9 mouse cellular contexts compared by ENCODE assay signal in genomic region chr5:113079783-113080182, GRCm38 (mm10). TPM values are rescaled to one million over a fixed set of nuclear protein-coding genes. Genes with fewer than 3 reads are reported as not detected.
A peak's percentile ranks its signal among the peaks of the same experiment; 100 is the strongest.
DNase-seq lines count a peak whose midpoint lies in the region; ATAC-seq and TF ChIP-seq lines count a peak whose summit lies in the region.
"Had no signal": no experiment of that assay in that cellular context is flagged by ENCODE, and none has a peak within 500 bp of the region (broad histone marks: within the 10 kb centered on the region; RNA-seq: fewer than 3 reads in every experiment).

No protein-coding gene starts in this region.

- H3K9me3 ChIP-seq in midbrain, embryonic 10.5 days (replicated peaks): no peaks in the 10 kb centered on the region
- H3K9me3 ChIP-seq in midbrain, embryonic 16.5 days (replicated peaks; ENCODE audit: control insufficient read depth, low read length, poor library complexity, severe bottlenecking): no peaks in the 10 kb centered on the region
- H3K9me3 ChIP-seq in forebrain, embryonic 12.5 days: no peaks in the 10 kb centered on the region
- H3K9me3 ChIP-seq in intestine, postnatal 0 days (ENCODE audit: control insufficient read depth): no peaks in the 10 kb centered on the region
- no peaks in the 10 kb centered on the region for H3K9me3 ChIP-seq in neural tube, embryonic 12.5 days

- H3K4me1 ChIP-seq in midbrain, embryonic 10.5 days: peaks cover 11% of the 10 kb centered on the region
- H3K4me1 ChIP-seq in midbrain, embryonic 16.5 days (ENCODE audit: control insufficient read depth, insufficient read depth, low read length): no peaks in the 10 kb centered on the region
- 0 out of 2 replicates have a peak, but pooled peaks cover 2% of the 10 kb centered on the region for H3K4me1 ChIP-seq in forebrain, embryonic 12.5 days
- H3K4me1 ChIP-seq in intestine, postnatal 0 days (replicated peaks; ENCODE audit: control insufficient read depth, insufficient read depth, low read length): no peaks in the 10 kb centered on the region
- no peaks in the 10 kb centered on the region; the same call in 1 of the 2 replicates for H3K4me1 ChIP-seq in neural tube, embryonic 12.5 days

- ATAC-seq in midbrain, embryonic 16.5 days: no peak
- no peak for ATAC-seq in forebrain, embryonic 12.5 days (ENCODE audit: low FRiP score)
- no peak for ATAC-seq in intestine, postnatal 0 days
- no peak for ATAC-seq in neural tube, embryonic 12.5 days (ENCODE audit: low FRiP score, low read depth)
- ATAC-seq in inflammation-experienced regulatory T-cells, adult 6 months: no peak

- H3K4me2 ChIP-seq in midbrain, embryonic 16.5 days (ENCODE audit: low read length): no peak overlapping the region; the same call in 1 of the 2 replicates
- peak overlapping the region; percentile 41 for H3K4me2 ChIP-seq in forebrain, embryonic 12.5 days
- no peak overlapping the region; the same call in 1 of the 2 replicates for H3K4me2 ChIP-seq in intestine, postnatal 0 days (replicated peaks; ENCODE audit: low read depth)
- peak overlapping the region; percentile 34 for H3K4me2 ChIP-seq in neural tube, embryonic 12.5 days (replicated peaks)

- 23% methylated on average over 21 of the region's 21 CpGs for WGBS in midbrain, embryonic 10.5 days
- 21% methylated on average over 21 of the region's 21 CpGs for WGBS in midbrain, embryonic 16.5 days
- WGBS in forebrain, embryonic 12.5 days: 21% methylated on average over 21 of the region's 21 CpGs
- 27% methylated on average over 21 of the region's 21 CpGs for WGBS in intestine, postnatal 0 days
- WGBS in neural tube, embryonic 12.5 days: 21% methylated on average over 21 of the region's 21 CpGs

- DNase-seq in adrenal gland, postnatal 10 days: peak; percentile 55
- no peak for DNase-seq in adrenal gland, postnatal 4 days (ENCODE audit: low spot score in 2 of 2)
- peak; percentile 55 for DNase-seq in midbrain, embryonic 10.5 days (ENCODE audit: low spot score)

- no peaks in the 10 kb centered on the region for H3K27me3 ChIP-seq in midbrain, embryonic 10.5 days (ENCODE audit: low read depth, poor library complexity, severe bottlenecking)
- H3K27me3 ChIP-seq in midbrain, embryonic 16.5 days (ENCODE audit: control insufficient read depth, insufficient read depth, low read depth, low read length): no peaks in the 10 kb centered on the region
- no peaks in the 10 kb centered on the region for H3K27me3 ChIP-seq in forebrain, embryonic 12.5 days
- H3K27me3 ChIP-seq in intestine, postnatal 0 days (replicated peaks; ENCODE audit: control insufficient read depth, insufficient read depth, low read length): no peaks in the 10 kb centered on the region
- no peaks in the 10 kb centered on the region for H3K27me3 ChIP-seq in neural tube, embryonic 12.5 days (replicated peaks)

- 0 out of 2 replicates have a peak overlapping the region, but pooled peaks have one; percentile 59 for H3K27ac ChIP-seq in midbrain, embryonic 10.5 days (replicated peaks)
- no peak overlapping the region for H3K27ac ChIP-seq in midbrain, embryonic 16.5 days (ENCODE audit: low read length)
- no peak overlapping the region for H3K27ac ChIP-seq in forebrain, embryonic 12.5 days
- H3K27ac ChIP-seq in intestine, postnatal 0 days (ENCODE audit: low read depth, low read length): no peak overlapping the region
- H3K27ac ChIP-seq in neural tube, embryonic 12.5 days: no peak overlapping the region

- H3K36me3 ChIP-seq in midbrain, embryonic 10.5 days: no peaks in the 10 kb centered on the region
- no peaks in the 10 kb centered on the region for H3K36me3 ChIP-seq in midbrain, embryonic 16.5 days (ENCODE audit: control insufficient read depth, insufficient read depth, low read length)
- no peaks in the 10 kb centered on the region for H3K36me3 ChIP-seq in forebrain, embryonic 12.5 days (replicated peaks)
- H3K36me3 ChIP-seq in intestine, postnatal 0 days (ENCODE audit: control insufficient read depth, insufficient read depth): no peaks in the 10 kb centered on the region
- no peaks in the 10 kb centered on the region for H3K36me3 ChIP-seq in neural tube, embryonic 12.5 days

- peak; percentile 68 for TF ChIP-seq CTCF in intestine, postnatal 0 days (IDR thresholded peaks at IDR 0.05; ENCODE audit: low read depth)

- peak overlapping the region; percentile 38 for H3K4me3 ChIP-seq in midbrain, embryonic 10.5 days
- H3K4me3 ChIP-seq in midbrain, embryonic 16.5 days (ENCODE audit: low read depth, low read length): no peak overlapping the region
- peak overlapping the region; percentile 16 for H3K4me3 ChIP-seq in forebrain, embryonic 12.5 days (replicated peaks)
- no peak overlapping the region for H3K4me3 ChIP-seq in intestine, postnatal 0 days (ENCODE audit: low read depth, low read length)
- no peak overlapping the region for H3K4me3 ChIP-seq in neural tube, embryonic 12.5 days

- H3K9ac ChIP-seq in midbrain, embryonic 16.5 days (ENCODE audit: low read depth, low read length): no peak overlapping the region
- no peak overlapping the region for H3K9ac ChIP-seq in forebrain, embryonic 12.5 days
- no peak overlapping the region for H3K9ac ChIP-seq in intestine, postnatal 0 days (ENCODE audit: low read depth, low read length)
- H3K9ac ChIP-seq in neural tube, embryonic 12.5 days: no peak overlapping the region

RNA-seq across cellular contexts. Expression of gene Crybb3, which starts 1.6 kb away (rescaled TPM):
- total RNA-seq in adrenal gland, postnatal 10 days (2021): 1 to 10 TPM; 1.1 to 1.5 TPM
- total RNA-seq in adrenal gland, postnatal 4 days (2021): 1 to 10 TPM; 1.1 to 1.9 TPM
- polyA plus RNA-seq in midbrain, embryonic 10.5 days (2016; fragmentation: Nextera tagmentation; extraction: Ambion mirVana): 0.40 and 2.0 TPM in 2 replicates
- polyA plus RNA-seq in midbrain, embryonic 16.5 days (2015; fragmentation: Nextera tagmentation; extraction: Ambion mirVana): 0.60 and 2.3 TPM in 2 replicates
- polyA plus RNA-seq in forebrain, embryonic 12.5 days (2016; fragmentation: Nextera tagmentation; extraction: Ambion mirVana): 0.95 and 1.1 TPM in 2 replicates
- 0.93 and 1.2 TPM in 2 replicates for polyA plus RNA-seq in intestine, postnatal 0 days (2015; fragmentation: Nextera tagmentation; extraction: Ambion mirVana)
- 0.32 and 0.42 TPM in 2 replicates for polyA plus RNA-seq in neural tube, embryonic 12.5 days (2016; fragmentation: Nextera tagmentation; extraction: Ambion mirVana)
- 1 to 10 TPM in 1 of 3 experiments, not detected in 2; 1.3 TPM for polyA plus RNA-seq in inflammation-experienced regulatory T-cells, adult 6 months (2017; shearing (Covaris generic))

RNA-seq across cellular contexts. Expression of gene Crybb2, which starts 9.9 kb away (rescaled TPM):
- total RNA-seq in adrenal gland, postnatal 10 days (2021): not detected
- total RNA-seq in adrenal gland, postnatal 4 days (2021): not detected
- polyA plus RNA-seq in midbrain, embryonic 10.5 days (2016; fragmentation: Nextera tagmentation; extraction: Ambion mirVana): not detected in 2 replicates
- not detected in 2 replicates for polyA plus RNA-seq in midbrain, embryonic 16.5 days (2015; fragmentation: Nextera tagmentation; extraction: Ambion mirVana)
- not detected in 2 replicates for polyA plus RNA-seq in forebrain, embryonic 12.5 days (2016; fragmentation: Nextera tagmentation; extraction: Ambion mirVana)
- not detected in 2 replicates for polyA plus RNA-seq in intestine, postnatal 0 days (2015; fragmentation: Nextera tagmentation; extraction: Ambion mirVana)
- polyA plus RNA-seq in neural tube, embryonic 12.5 days (2016; fragmentation: Nextera tagmentation; extraction: Ambion mirVana): not detected in 2 replicates
- polyA plus RNA-seq in inflammation-experienced regulatory T-cells, adult 6 months (2017; shearing (Covaris generic)): not detected
- polyA plus RNA-seq: neural tube, embryonic 14.5 days had no signal

Comparison
In these comparisons a context has a peak if more than half of its experiments do, and no peak if none do; other contexts are left out.
1. DNase-seq: peak in adrenal gland, postnatal 10 days (single experiment) and midbrain, embryonic 10.5 days (single experiment); none in adrenal gland, postnatal 4 days (0 of 2).
2. H3K4me3 ChIP-seq: peak in midbrain, embryonic 10.5 days (single experiment) and forebrain, embryonic 12.5 days (single experiment); none in midbrain, embryonic 16.5 days (single experiment), intestine, postnatal 0 days (single experiment) and neural tube, embryonic 12.5 days (single experiment).
3. H3K4me2 ChIP-seq: peak in forebrain, embryonic 12.5 days (single experiment) and neural tube, embryonic 12.5 days (single experiment); none in midbrain, embryonic 16.5 days (single experiment) and intestine, postnatal 0 days (single experiment).